Mouse (Mus musculus) CD4-positive helper T cell, adult 2 months (primary cell): ENCODE data around the gene Gm20815.
"Not testable (repeated sequence)": the region's sequence is repeated elsewhere in the genome, so short reads cannot be mapped to it uniquely, and the experiment has no call there.

Experiments used
- DNase-seq: peaks from one replicate; pipeline ENCODE4 v3.0.0-alpha.2; 2012; ENCODE audit warnings: low read depth, missing footprints, low spot score

Gene Gm20815

DNA sequence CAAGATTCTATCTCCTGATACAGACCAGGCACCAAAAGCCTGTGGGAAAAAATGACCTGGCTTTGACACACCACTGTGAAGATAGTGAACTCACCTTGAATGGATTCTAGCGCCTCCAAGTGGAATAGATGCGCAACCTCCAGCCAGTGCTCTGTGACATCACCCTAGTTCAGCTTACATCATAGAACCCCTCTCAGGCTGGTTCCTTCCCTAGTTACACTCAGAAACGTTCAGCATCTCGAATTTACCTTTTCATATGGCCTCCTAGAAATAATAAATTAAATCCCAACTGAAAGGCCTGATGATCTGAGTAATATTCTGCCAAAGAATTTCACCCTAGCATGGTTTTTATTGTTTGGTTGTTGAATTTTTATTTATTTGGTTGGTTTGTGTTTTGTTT is at the start of gene Gm20815:
TSS of gene Gm20815 (minus strand) at position 101 of the 400 bp plus-strand sequence.
- DNase-seq = not testable (repeated sequence)
